Mouse (Mus musculus) spleen, postnatal 10 days (tissue): Measurements from ENCODE around the gene Rrp7a.

Experiments used
- DNase-seq, 2 experiments: peaks; one replicate each; pipeline ENCODE4 v3.0.0; 2021 to 2022; ENCODE audit warnings: low spot score in 2 of 2

Gene Rrp7a

DNA sequence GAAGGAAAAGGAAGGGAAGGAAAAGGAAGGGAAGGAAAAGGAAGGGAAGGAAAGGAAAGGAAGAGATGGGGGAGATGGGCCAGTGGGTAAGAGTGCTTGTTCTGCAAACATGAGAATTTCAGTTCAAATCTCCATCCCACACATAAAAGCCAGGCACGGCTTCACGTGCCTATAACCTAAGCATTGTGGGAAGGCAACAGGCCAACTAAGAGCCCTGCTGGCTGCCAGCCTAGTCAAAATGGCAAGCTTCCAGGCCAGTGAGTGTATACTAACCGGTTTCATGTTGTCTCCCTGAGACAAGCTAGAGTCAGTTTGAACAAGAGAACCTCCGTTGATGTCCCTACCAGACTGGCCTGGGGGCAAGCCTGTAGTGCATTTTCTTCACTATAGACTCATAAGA is 57.1 kb downstream of the Rrp7a start:
- no peak for DNase-seq
